Mouse (Mus musculus): ENCODE measurements at regions not wholly inside any gene's neighbourhood (a gene's known extent, or its start where the extent isn't known, plus 50 kb on each side); places are given as distances from the start of the nearest gene placed in this dataset.

DNA sequence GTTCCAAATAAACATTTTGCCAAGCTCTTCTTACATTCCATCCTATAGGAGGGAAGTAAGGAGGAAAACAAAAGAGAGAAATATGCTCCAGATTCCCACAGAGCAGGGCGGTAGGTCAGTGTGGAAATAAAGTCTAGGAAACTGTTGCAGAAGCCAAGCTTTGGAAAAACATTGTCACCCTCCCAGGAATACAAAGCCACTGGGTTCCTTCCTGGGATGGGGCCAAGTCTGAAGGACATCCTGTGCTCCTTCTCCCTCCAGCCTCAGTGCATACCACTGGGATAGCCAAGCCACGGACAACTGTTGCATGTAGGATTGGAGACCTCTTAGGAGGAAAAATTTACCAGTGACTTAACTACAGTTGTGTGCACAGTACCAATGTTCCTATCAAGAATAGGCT is 195.8 kb upstream of the Cdyl start:
- no peak for DNase-seq (ENCODE audit: low spot score in 2 of 2)

DNA sequence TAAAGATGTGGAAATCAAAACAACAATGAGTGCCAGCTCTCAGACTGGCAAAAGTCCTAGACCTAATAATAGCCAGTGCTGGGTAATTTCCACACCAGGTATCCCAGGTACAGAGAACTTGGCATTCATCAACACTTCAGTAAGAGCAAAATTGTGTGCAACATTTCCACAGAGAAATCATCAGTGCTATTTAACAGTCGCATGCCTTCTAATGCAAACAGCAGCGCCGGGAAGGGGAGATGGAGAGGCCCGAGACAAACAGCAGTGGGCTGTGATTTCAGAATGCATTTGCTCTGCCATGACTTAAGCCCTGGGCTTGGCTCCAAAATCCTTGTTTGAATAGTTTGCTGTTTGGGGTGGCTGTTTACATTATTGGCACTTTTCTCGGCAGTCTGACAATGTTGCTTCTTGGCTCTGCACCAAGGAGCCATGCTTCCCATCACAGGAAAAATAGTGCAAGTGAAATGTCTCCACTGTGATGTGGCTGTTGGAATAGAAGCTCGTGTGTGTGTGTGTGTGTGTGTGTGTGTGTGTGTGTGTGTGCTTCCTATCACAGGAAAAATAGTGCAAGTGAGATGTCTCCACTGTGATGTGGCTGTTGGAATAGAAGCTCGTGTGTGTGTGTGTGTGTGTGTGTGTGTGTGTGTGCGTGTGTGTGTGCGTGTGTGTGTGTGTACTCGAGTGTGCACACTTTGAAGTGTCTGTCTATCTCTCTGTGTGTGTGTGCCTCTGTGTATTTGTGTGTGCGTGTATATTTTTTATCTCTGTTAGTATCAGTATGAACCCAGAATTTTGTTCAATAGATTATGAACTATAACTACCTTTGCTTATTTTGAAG is 190.1 kb upstream of the Cdyl start:
- DNase-seq (ENCODE audit: low spot score in 2 of 2): peak; percentile 62 to 84

DNA sequence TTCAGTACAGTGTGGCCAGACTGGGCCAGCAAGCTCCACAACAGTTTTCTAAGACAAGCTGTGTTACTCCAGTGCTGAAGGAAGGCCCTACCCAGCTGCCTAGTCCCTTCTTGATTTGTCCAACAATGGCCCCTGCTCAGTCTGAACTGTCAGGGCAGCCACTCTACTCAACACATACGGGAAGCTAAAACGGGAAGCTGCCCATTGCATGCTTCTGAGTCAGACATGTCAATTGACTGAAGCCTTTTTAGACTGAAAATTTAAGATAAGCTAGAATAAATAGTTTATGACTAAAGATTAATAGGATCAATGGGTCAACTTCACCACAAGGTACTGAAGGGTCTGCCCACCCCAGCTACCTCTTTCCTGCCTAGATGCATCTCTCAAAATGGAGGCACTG is 181.4 kb upstream of the Cdyl start:
- DNase-seq (ENCODE audit: low spot score in 2 of 2): no peak

DNA sequence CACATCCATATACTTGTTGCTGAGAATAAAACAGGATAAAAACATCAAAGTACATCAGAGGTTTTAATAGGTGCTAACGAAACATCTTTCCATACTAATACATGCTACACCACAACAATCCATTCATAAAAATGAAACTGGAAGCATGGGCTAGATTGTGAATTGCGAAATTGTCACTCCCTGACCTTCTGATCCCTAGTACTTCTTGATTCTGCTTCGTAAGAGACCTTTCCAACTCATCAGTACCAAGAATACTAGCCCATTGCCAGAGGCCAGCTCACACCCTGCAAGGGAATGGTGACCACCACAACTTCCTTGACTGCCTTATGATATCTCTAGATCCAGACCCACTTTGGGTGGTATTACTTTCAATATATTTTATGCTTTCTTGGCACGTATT is 177.3 kb upstream of the Cdyl start:
- DNase-seq (ENCODE audit: low spot score in 2 of 2): no peak

DNA sequence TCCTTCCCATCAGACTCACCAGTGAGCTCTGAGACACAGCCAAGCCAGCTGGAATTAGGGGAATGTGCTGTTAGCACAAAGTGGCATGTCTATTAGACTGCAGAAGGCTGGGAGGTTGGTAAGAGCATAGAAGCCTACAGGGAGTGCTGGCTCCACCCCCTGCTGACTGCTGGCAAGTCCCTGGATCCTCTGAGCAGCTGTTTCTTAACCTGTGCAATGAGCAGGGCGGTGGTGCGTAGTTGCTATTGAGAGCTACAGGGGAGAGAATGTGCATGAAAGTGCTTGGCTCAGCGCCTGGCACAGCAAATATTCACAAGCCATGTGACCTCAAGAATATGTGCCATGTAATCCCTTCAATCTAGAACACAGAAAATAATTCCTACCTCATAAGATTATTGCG is 173.5 kb upstream of the Cdyl start:
- DNase-seq (ENCODE audit: low spot score in 2 of 2): no peak

DNA sequence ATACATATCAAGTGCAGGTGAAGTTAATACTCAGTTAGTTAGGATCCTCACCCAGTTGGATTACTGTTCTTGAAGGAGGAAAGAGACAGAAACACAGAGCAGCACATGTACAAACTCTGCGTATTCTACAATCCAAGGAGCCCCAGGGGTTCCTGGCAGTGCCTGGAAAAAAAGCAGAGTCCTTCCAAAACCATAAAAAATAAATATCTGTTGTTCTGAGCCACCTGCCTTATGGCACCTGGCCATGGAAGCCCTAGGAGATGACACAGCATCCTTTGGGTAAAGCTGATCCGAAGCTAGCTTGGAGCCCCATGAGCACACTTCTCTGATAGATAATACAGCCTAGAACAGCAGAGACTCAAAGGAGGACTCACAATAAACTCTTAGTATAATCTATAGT is 159.9 kb upstream of the Cdyl start:
- DNase-seq (ENCODE audit: low spot score in 2 of 2): no peak

DNA sequence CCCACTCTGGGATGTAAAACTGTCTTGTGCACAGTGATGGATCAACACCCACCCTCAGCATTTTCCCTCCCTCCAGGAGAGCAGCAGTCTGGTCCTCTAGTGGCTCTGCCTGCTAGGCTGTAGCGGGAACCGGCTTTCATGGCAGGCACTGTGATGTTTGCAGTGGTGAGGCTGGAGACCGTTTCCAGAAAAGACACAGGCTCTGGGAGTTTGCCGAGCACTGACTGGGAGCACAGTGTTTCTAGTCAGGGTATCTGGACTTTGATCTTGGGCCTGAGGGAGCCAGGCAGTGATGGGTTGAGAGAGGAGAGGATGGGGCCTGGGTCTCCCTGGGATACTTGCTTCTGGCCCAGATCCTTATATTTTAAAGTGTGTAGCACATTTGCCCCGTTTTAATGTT is 158.7 kb upstream of the Cdyl start:
- peak in 1 of 2 experiments; percentile 9 for DNase-seq (ENCODE audit: low spot score in 2 of 2)

DNA sequence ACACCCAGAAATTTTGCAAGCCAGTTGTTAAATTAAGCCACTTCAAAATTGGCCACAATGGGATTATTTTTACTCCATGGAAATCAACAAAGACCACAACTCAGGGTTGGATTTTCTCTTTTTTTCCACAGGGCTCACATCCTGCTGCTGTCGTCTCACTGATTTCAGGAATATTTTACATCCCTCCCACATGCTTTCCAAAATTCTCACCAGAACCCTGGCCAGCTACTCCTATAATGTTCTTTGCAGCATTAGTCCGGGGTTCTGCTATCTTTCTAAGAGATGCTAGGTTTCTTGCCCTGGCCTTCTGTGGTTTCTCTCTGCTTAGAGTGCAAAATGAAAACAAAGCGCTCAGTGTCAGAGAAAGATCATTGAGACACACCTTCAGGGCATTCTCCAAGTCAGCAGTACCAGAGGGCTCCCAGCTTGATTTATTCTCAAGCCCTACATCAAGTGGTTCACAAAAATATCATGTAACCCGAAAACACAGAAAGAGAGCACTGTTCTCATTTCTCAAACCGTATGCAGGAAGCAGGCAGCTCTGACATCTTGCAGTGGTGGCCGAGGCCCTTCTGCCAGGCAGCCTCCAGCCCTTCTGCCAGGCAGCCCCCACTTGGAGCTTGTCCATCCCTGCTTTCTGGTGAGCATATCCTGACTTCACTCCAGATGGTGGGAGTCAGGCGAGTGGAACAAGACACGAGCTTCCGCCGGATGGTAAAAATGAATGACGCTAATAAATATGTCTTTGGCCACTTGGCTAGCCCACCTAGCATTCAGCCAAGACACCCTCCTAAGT is 158.1 kb upstream of the Cdyl start:
- peak; percentile 50 to 68 for DNase-seq (ENCODE audit: low spot score in 2 of 2)

DNA sequence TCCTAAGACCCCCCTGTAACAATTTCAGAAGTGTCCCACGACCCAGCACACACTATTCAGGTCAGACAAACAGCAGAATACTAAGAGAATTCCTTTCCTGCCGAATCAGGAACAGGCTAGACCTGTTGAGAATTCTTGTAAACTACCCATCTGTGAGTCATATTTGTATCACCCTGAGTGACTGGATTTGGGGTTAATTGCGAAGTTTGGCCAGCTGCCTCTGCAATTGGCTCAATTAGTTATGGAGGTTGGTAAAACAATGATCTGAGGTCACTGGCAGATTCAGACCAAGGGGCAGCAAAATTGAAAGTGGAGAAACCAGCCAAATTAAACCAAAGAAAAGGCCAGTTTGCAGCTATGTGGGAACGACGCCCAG is 157.5 kb upstream of the Cdyl start:
- DNase-seq (ENCODE audit: low spot score in 2 of 2): peak; percentile 22 to 61

DNA sequence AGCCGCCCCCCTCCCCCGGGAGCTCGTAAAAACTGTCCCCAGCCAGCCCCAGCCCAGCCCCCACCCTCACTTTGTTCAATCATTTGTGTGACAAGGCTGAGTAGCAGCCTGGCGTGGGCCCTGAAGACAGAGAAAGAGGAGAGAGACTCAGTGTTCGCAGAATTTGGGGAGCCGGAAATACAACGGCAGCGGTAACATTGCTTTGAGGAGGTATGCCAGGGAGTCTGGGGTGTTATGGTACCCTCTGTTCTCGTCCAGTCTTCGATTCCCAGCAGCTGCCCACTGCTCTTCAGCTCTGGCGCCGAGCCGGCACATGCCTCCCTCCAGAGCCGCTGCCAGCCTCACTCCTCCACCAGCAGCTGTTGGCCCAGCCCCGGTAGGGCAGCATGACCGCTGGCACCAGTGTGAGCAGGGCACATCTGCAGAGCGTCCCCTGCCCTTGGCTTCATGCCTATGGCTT is 156.2 kb upstream of the Cdyl start:
- DNase-seq (ENCODE audit: low spot score in 2 of 2): peak; percentile 24 to 69

DNA sequence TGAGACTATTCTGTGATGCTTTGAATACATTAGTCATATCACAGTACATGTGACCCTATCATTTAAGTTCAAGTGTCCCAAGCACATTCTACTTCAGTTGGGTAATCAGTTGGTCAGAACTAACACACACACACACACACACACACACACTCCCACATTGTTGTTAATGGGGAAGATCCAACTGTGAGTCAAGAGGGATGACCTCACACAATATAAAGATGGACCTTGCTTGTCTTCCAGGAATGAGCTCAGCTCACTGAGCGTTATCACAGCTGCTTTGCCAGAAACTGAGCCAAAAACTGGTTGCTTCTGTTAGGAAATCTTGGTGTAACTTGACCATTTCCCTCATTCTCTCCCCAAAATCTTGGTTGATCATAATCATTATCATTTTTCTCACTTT is 152.4 kb upstream of the Cdyl start:
- DNase-seq (ENCODE audit: low spot score in 2 of 2): no peak

DNA sequence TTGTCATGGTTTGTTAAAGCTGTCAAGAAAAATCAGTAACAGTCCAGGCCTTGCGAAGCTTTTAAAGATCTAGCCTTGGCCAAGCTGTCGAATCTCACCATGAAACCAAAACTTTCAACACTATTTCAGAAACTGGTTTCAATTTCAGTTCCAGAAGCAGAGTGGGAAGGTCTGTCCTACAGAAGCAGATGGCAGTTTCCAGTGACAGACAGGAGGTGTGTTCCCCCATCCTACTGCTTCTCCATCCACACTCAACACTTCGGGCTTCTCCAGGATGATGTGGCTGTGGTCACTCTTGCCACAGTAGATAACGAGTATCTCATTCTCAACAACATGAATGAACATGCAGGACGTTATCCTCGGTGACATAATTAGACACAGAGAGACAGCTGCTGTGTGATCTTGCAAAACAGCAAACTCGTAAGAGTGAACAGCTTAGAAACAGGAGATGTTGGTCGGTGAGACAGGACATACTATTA is 147.6 kb upstream of the Cdyl start:
- DNase-seq (ENCODE audit: low spot score in 2 of 2): peak; percentile 29 to 61

DNA sequence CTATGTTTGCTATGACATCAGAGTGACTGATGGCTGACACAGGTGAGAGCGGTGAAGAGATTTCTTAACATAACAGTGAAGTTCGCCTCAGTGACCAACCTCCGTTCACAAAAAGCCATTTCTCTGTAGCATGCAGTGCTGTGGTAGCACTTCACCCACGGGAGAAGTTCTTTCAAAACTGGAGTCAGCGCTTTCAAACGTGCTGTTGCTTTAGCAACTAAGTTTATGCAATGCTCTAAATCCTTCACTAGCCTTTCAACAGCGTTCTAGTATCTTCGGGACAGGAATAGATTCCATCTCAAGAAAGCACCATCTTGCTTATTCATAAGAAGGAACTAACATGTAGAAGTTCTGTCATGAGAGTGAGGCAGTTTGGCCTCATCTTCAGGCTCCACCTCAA is 146.5 kb upstream of the Cdyl start:
- no peak for DNase-seq (ENCODE audit: low spot score in 2 of 2)

DNA sequence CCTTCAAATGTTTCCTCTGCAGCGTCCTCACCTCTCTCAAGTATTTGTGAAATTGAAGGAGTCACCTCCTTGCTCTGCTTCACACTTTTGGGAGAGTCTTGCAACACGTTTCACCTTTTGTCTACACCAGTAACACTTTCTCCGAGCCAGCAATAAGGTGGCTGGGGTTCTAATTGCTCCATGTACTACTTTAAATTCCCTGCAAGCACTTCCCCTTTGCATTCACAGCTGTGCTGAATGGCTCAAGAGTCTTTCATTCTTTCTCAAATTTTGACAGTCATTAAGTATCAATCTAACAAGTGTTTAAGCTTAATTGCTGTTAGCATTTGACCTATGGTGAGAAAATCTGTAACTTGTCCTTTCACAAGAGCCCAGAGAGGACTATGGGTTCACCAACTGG is 144.3 kb upstream of the Cdyl start:
- no peak for DNase-seq (ENCODE audit: low spot score in 2 of 2)

DNA sequence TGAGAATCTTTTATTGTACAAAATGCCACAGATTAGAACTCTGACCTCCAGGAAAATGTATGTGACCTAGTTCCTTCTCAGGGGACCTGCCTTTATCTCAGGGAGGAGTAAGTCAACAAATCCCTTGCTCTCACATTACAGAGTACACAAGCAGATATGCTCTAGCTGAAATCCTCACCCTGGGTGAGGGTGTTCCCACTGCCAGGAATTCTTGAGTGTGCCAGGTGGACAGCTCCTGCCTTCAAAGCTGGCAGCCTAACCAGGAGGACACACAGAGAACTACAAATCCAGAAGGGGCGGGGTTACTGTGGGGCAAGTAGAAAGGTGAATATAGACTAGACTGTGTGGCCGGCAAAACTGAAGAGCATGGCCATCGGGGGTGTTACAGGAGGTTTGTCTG is 141.9 kb upstream of the Cdyl start:
- DNase-seq (ENCODE audit: low spot score in 2 of 2): no peak

DNA sequence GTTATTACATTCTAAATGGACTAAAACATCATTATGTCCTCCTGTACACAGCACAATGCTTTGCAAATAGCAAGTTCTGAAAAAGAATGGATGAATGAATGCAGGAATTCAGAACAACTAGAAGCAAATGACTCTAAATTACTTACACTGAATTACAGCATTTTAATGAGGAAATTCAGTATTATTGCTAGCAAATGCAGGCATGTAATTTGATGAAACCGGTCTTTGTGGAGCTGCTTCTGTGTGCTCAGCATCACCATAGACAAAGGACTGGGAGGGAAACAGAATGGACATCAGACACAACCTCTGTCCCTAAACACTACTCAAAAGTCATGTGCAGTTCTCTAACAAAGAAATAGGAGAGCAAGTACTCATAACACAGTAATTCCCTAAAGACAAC is 137.4 kb upstream of the Cdyl start:
- no peak for DNase-seq (ENCODE audit: low spot score in 2 of 2)

DNA sequence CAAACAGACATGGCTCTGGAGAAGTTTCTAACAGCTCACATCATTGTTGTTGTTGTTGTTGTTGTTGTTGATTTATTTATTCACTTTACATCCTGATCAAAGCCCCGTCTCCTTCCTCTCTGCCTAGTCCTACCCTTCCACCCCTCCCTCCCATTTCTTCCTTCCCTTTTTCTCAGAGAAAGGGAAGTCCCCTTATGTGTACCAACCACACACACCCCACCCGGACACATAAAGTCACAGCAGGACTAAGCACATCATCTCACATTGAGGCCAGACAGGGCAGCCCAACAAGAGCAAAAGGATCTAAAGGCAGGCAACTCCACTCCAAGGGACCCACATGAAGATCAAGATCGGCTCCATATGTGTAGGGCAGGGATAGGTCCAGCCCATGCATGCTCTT is 130.1 kb upstream of the Cdyl start:
- DNase-seq (ENCODE audit: low spot score in 2 of 2): no peak

DNA sequence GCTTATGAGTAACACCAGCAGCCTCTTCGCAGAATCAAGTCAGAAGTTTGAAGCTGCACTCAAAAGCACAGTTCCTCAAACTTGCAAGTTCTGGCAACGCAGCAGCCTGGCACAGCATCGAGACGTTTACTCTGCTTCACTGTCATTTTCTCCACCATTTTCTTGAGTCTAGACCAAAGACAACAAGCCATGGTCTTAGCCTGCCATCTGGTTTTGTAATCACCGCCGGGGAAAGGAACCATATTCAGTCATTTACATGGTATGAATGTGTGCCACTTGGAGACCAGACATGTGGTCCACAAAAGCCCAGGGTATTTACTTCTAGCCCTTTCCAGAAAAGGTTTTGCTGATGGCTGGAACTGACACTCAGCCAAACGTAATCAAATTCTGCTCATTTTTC is 122.5 kb upstream of the Cdyl start:
- no peak for DNase-seq (ENCODE audit: low spot score in 2 of 2)

DNA sequence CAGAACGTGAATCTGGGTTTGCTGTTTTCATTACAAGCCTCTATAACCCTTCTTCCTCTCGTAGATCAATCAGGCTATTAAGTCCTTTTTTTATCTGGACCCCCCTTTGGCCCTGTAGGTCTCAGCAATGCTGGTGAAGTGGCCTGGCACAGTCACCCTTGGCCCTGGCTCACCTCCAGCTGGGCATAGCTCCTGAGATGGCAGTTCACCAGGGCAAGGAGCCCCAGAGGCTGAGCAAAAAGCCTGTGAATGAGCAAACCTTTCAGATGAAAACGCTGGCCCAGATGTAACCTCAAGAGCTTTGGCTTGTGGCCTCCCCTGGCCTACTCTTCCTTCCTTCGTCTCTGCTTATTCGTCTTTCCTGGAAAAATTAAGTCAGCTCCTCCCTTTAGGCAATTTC is 121.7 kb upstream of the Cdyl start:
- DNase-seq (ENCODE audit: low spot score in 2 of 2): peak in 1 of 2 experiments; percentile 43

DNA sequence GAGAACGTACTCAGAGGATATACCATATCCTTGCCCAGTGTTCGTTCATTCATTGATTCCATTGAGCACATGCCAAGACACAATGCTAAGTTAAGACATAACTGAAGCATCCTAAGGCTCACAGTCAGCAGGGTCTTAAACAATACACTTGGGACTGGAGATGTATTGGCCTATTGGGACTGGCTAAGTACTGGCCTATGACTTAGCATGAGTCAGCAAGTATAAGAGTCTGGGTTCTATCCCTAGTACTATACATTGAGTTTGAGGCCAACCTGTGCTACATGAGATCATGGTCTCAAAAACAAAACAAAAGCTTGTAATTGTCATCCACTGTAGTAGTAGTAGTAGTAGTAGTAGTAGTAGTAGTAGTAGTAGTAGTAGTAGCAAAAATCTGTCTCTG is 119.2 kb upstream of the Cdyl start:
- no peak for DNase-seq (ENCODE audit: low spot score in 2 of 2)

DNA sequence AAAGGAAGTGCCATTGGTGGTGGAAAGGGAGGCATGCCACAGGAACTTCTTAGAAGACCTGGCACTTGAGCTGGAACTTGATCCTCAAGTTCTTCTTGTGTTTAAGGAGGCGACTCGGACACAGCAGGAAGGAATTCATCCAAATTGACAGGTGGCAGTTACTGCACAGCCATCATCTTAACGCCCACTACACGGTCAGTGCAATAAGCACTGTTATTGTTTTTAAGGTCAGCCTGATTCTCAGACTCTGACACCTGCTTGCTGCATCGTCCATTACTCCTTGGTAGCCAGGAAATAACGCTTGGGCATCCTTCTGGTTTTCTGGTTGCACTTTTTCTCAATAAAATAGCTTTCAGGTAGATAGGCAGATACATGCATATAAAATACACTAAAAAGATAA is 118.6 kb upstream of the Cdyl start:
- DNase-seq (ENCODE audit: low spot score in 2 of 2): no peak

DNA sequence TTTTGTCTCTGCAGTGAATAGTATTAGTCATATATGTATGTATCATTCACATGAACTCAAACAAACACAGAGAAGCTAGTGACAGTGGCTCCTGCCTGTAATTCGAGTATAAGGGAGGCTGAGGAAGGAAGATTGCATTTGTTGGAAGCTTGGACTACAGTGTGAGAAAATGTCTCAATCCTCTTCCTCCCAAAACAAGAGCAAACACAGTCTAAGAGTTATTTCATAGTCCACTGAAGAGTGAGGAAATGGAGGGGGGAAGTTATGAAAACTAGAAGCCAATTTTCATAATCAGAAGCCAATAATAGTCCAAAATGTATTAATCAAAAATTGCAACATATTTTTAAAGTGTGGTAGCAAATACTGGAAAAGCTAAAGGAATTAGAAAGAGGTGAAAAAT is 95.6 kb upstream of the Cdyl start:
- DNase-seq (ENCODE audit: low spot score in 2 of 2): no peak

DNA sequence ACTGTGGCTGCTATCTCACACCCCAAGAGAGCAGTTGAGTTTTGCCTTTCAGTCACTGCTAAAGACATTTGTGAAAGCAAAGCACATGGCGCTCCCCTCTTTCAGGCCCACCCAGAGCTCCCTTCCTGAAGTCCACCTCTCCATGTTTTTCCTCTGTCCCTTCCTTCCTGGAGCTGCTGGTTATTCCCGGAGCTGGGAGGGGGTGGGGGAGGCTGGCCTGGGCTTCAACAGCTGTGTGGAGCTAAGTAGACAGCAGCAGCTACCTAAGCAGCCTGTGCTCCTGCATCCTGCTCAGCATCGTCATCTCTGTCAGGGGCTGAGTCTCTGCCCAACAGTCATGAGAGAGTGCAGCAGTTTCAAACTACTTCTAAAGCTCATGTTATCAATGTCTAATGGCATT is 78.0 kb upstream of the Cdyl start:
- no peak for DNase-seq (ENCODE audit: low spot score in 2 of 2)
